Mouse (Mus musculus) cortical plate, adult 2 months (tissue): ENCODE measurements around the gene Nkx6-2.

ENCODE experiments used
- CTCF ChIP-seq: fragments of 200-500 bp; IDR thresholded peaks from 2 replicates; pipeline ENCODE4 v1.5.1; 2011; ENCODE audit warnings: mild to moderate bottlenecking, control low read depth, low read length; ENCODE audit not compliant: insufficient read depth; ENCODE audit errors: extremely low read depth
- POLR2A ChIP-seq: fragments of 200-500 bp; IDR thresholded peaks from 2 replicates; pipeline ENCODE4 v1.6.1; 2011; ENCODE audit warnings: mild to moderate bottlenecking, low read length, control low read depth; ENCODE audit not compliant: insufficient read depth; ENCODE audit errors: extremely low read depth

DNA sequence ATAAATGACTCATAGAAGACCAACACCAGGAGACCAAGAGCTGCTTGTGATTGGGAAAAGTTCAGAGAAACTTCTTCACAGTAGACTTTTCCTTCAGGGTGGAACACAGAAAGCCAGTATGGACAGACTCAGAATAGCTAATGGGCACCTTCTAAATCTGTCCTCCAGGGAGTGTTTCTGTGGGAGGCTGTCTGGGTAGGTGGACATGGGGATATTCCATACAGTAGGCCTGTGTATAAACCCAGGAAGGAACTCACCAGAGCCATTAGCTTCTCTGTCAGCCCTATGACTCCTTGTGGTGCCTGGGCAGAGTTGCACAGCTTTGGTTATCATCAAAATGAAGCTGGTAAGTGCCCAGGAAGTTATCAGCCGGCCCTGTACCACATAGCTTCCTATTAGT is 42.0 kb downstream of the Nkx6-2 start:
- TF ChIP-seq CTCF (no peak), POLR2A (no peak)
